Mouse (Mus musculus) lung, postnatal 0 days (tissue): Measurements from ENCODE around the gene Acy3.

Source experiments
- CTCF ChIP-seq: IDR thresholded peaks from 2 replicates; pipeline ENCODE4 v1.5.1; 2016; ENCODE audit warnings: antibody characterized with exemption, mild to moderate bottlenecking
- EP300 ChIP-seq: IDR thresholded peaks from 2 replicates; pipeline ENCODE4 v1.6.1; 2016; ENCODE audit warnings: antibody characterized with exemption, mild to moderate bottlenecking, control low read depth

DNA sequence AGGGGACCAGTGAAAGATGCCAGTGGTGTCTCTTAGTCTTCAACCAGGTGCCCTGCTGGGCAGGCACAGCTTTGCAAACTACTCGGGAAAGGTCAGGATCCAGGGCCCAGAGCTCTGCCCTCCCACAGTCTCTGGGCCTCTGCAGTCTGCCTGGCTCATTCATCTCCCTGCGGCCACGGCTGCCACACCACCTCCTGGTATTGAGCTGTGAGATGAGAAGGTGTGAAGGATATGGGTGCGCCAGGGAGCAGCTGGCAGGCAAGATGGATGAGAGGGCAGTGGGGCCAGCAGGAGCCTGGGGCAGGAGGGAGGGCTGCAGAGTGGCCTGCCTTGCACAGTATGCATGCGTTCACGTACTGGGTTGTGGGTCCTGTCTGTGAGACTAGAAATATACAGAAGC, 4.4 kb downstream of the Acy3 start:
- TF ChIP-seq CTCF = no peak
- no peak for TF ChIP-seq EP300
